Mouse (Mus musculus) kidney, adult 2 months (tissue): ENCODE results near the gene Cdt1.

Source experiments
- CTCF ChIP-seq: fragments of 200-500 bp; conservative IDR thresholded peaks from 2 replicates; pipeline ENCODE4 v1.5.1; 2011; ENCODE audit warnings: low read depth, mild to moderate bottlenecking, control low read depth, low read length, moderate library complexity, mixed read lengths; ENCODE audit not compliant: insufficient read depth, insufficient read length
- POLR2A ChIP-seq: fragments of 200-500 bp; IDR thresholded peaks from one replicate; pipeline ENCODE4 v1.6.1; 2011; ENCODE audit warnings: low read depth, low read length, control low read depth

DNA sequence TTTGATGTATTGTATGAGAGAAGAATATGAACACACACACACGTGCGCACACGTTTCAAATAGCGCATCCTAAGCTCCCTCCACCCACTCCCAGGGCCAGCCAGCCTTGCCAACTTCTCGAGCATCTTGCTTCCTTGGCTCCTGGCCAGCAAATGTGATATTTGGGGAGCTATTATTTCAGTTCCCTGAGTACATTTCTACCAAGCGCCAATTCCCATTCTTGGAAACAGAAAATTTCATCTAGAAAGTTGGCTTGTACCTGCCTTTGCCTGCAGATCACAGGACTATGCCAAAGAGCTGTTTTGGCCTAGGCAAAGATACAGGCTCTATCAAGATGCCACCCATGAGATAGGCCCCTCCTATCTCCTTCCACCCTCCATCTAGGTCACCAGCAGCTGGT is 13.0 kb upstream of the Cdt1 start:
- TF ChIP-seq CTCF, result no peak
- TF ChIP-seq POLR2A, result no peak
